Mouse (Mus musculus): ENCODE data around the gene Ubac2. TPM values are rescaled to one million over a fixed set of nuclear protein-coding genes. Genes with fewer than 3 reads are reported as not detected.

Gene Ubac2
- total and polyA plus RNA-seq, 3 experiments: 32.8 to 40.1 (median 35.5) TPM

- Histone ChIP-seq H3K4me2 (ENCODE audit: insufficient read depth, low read depth, poor library complexity, severe bottlenecking) (no peak within 1 kb of the TSS), H3K4me3 (replicated peaks in 1 of 3; ENCODE audit: low read depth in 2 of 3, low read length in 2 of 3, poor library complexity in 1 of 3) (peak within 1 kb of the TSS; percentile 0 to 70 (median 51)), H3K27me3 (replicated peaks) (no peaks in the 10 kb centered on the region), H3K9ac (ENCODE audit: insufficient read depth, low read depth) (no peak within 1 kb of the TSS; the same call in 1 of the 2 replicates), H3K4me1 (ENCODE audit: control insufficient read depth in 1 of 2, insufficient read depth in 2 of 2) (peaks cover 23 to 62% of the 10 kb centered on the region in 2 experiments), H3K27ac (ENCODE audit: insufficient read depth, low read depth) (no peak within 1 kb of the TSS), H3K36me3 (replicated peaks in 1 of 2; ENCODE audit: control insufficient read depth in 1 of 2, insufficient read depth in 1 of 2, low read length in 1 of 2) (peaks cover 0 to 18% of the 10 kb centered on the region in 2 experiments), H3K9me3 (replicated peaks; ENCODE audit: low read length) (no peaks in the 10 kb centered on the region), H3K79me2 (replicated peaks; ENCODE audit: control insufficient read depth, extremely low read depth, insufficient read depth, poor library complexity, severe bottlenecking) (peaks cover 3% of the 10 kb centered on the region)
- in situ Hi-C loops (cut with MboI; ENCODE audit: low pct_ligation_motif_present, low pct_unique_long_range_greater_than_20kb, low sequenced_read_pairs): loop anchor here (5.0 kb wide), 1 partner anchor 33 kb away; no protein-coding TSS in a partner anchor
- dilution Hi-C loops (cut with MboI; ENCODE audit: extremely low pct_ligation_motif_present, extremely low pct_unique_long_range_greater_than_20kb, low sequenced_read_pairs): no loop called here
- TF ChIP-seq GABPA (IDR thresholded peaks at IDR 0.05; ENCODE audit: insufficient replicate concordance, low read depth, low read length) (no peak), ZNF384 (IDR thresholded peaks at IDR 0.05; ENCODE audit: low read depth, low read length) (peak; percentile 90), RCOR1 (conservative IDR thresholded peaks at IDR 0.05; ENCODE audit: low read depth, low read length) (no peak), UBTF (IDR thresholded peaks at IDR 0.05; ENCODE audit: low read depth, low read length) (no peak), EP300 (IDR thresholded peaks at IDR 0.05; ENCODE audit: low read length) (peak; percentile 49; the same call in 1 of the 2 replicates), ETS1 (conservative IDR thresholded peaks at IDR 0.05; ENCODE audit: low read depth, low read length) (0 out of 2 replicates have a peak, but pooled peaks have one; percentile 16), NELFE (IDR thresholded peaks at IDR 0.05; ENCODE audit: low read depth, low read length) (no peak), ZC3H11A (IDR thresholded peaks at IDR 0.05; ENCODE audit: low read depth, low read length) (no peak), RAD21 (IDR thresholded peaks at IDR 0.05; ENCODE audit: low read depth, low read length) (no peak; the same call in 1 of the 2 replicates), KAT2A (IDR thresholded peaks at IDR 0.05; ENCODE audit: insufficient replicate concordance, low read length) (no peak), SIN3A (IDR thresholded peaks at IDR 0.05; ENCODE audit: low read length) (peak; percentile 26; the same call in 1 of the 2 replicates), IRF4 (IDR thresholded peaks at IDR 0.05; ENCODE audit: low read depth, low read length) (0 out of 2 replicates have a peak, but pooled peaks have one; percentile 9), MEF2A (IDR thresholded peaks at IDR 0.05; ENCODE audit: borderline replicate concordance, low read depth, low read length) (no peak), ZKSCAN1 (IDR thresholded peaks at IDR 0.05; ENCODE audit: borderline replicate concordance, low read depth, low read length) (no peak), NRF1 (IDR thresholded peaks at IDR 0.05; ENCODE audit: low read depth, low read length) (no peak), CHD1 (IDR thresholded peaks at IDR 0.05; ENCODE audit: low read depth, low read length) (no peak), POLR2A (IDR thresholded peaks at IDR 0.05; ENCODE audit: low read depth, low read length) (no peak), MYC (IDR thresholded peaks at IDR 0.05; ENCODE audit: low read depth, low read length) (no peak), SMC3 (IDR thresholded peaks at IDR 0.05; ENCODE audit: low read depth, low read length) (no peak), USF2 (conservative IDR thresholded peaks at IDR 0.05; ENCODE audit: low read depth, low read length) (no peak), POLR2AphosphoS2 (IDR thresholded peaks at IDR 0.05; ENCODE audit: low read depth, low read length) (no peak), MAX (IDR thresholded peaks at IDR 0.05; ENCODE audit: low read length) (peak; percentile 37; the same call in 1 of the 2 replicates), ELF1 (IDR thresholded peaks at IDR 0.05; ENCODE audit: low read depth, low read length) (no peak), USF1 (IDR thresholded peaks at IDR 0.05; ENCODE audit: low read depth, low read length) (no peak), HCFC1 (IDR thresholded peaks at IDR 0.05; ENCODE audit: low read depth, low read length) (no peak), CTCF (conservative IDR thresholded peaks at IDR 0.05 in 1 of 2, IDR thresholded peaks at IDR 0.05 in 1 of 2; ENCODE audit: low read depth in 2 of 2, low read length in 2 of 2) (no peak), PAX5 (IDR thresholded peaks at IDR 0.05; ENCODE audit: low read length) (no peak), ZMIZ1 (IDR thresholded peaks at IDR 0.05; ENCODE audit: low read depth, low read length) (no peak), MAFK (IDR thresholded peaks at IDR 0.05; ENCODE audit: insufficient replicate concordance, low read length) (no peak), MAZ (IDR thresholded peaks at IDR 0.05; ENCODE audit: low read depth, low read length) (no peak), JUN (IDR thresholded peaks at IDR 0.05; ENCODE audit: insufficient read depth, low read depth, low read length) (no peak), BHLHE40 (IDR thresholded peaks at IDR 0.05; ENCODE audit: low read depth, low read length) (no peak), TCF12 (IDR thresholded peaks at IDR 0.05; ENCODE audit: low read depth, low read length) (no peak)
- DNase-seq (ENCODE audit: extremely low read depth): peak; percentile 71
Measured at GRCm38 (mm10) chr14:121964990-121965389, 86.6 kb downstream of the Ubac2 start, which contains the start of gene Gpr183. TSS of gene Gpr183 (minus strand) at chr14:121965195.

Measured in CH12.LX (cell line).